Mouse (Mus musculus) lung, postnatal 10 days (tissue): Measurements from ENCODE around the gene Rpl31.

Experiments
- DNase-seq: peaks from one replicate; pipeline ENCODE4 v3.0.0; 2021

The Rpl31 gene

GRCm38 (mm10) chr1:39368267-39368841 is 712 bp downstream of the Rpl31 start:
- peak; percentile 36 for DNase-seq

- DNase-seq, result no peak
These were observed 2.8 kb downstream of the Rpl31 start for GRCm38 (mm10) chr1:39370431-39370830.

GRCm38 (mm10) chr1:39372220-39372843 is 4.7 kb downstream of the Rpl31 start:
- DNase-seq, result no peak

GRCm38 (mm10) chr1:39373378-39373777 is 5.7 kb downstream of the Rpl31 start:
- no peak for DNase-seq

GRCm38 (mm10) chr1:39374231-39374809 is 6.7 kb downstream of the Rpl31 start:
- no peak for DNase-seq

- no peak for DNase-seq
These were observed 8.5 kb downstream of the Rpl31 start for GRCm38 (mm10) chr1:39376121-39376520.

GRCm38 (mm10) chr1:39376726-39377240 is 9.1 kb downstream of the Rpl31 start:
- DNase-seq, result no peak

- no peak for DNase-seq
These were observed 10.9 kb downstream of the Rpl31 start for GRCm38 (mm10) chr1:39378540-39378939.

- peak; percentile 40 for DNase-seq
These were observed 11.4 kb downstream of the Rpl31 start for GRCm38 (mm10) chr1:39379021-39379420.

- no peak for DNase-seq
These were observed 13.4 kb downstream of the Rpl31 start for GRCm38 (mm10) chr1:39381017-39381416.

GRCm38 (mm10) chr1:39384914-39385313 is 17.3 kb downstream of the Rpl31 start:
- DNase-seq, result no peak

GRCm38 (mm10) chr1:39386456-39386855 is 18.8 kb downstream of the Rpl31 start:
- DNase-seq, result no peak

- no peak for DNase-seq
These were observed 19.9 kb downstream of the Rpl31 start for GRCm38 (mm10) chr1:39387497-39387896.

GRCm38 (mm10) chr1:39388163-39388562 is 20.5 kb downstream of the Rpl31 start:
- DNase-seq, result no peak

- no peak for DNase-seq
These were observed 21.7 kb downstream of the Rpl31 start for GRCm38 (mm10) chr1:39389338-39389737.

- no peak for DNase-seq
These were observed 24.0 kb downstream of the Rpl31 start for GRCm38 (mm10) chr1:39391652-39392051.

- DNase-seq, result peak; percentile 84
These were observed 24.5 kb downstream of the Rpl31 start for GRCm38 (mm10) chr1:39392189-39392588.

GRCm38 (mm10) chr1:39393217-39393867 is 25.7 kb downstream of the Rpl31 start:
- DNase-seq, result peak; percentile 32

GRCm38 (mm10) chr1:39394096-39394495 is 26.5 kb downstream of the Rpl31 start:
- DNase-seq, result peak; percentile 41

GRCm38 (mm10) chr1:39394650-39395049 is 27.0 kb downstream of the Rpl31 start:
- DNase-seq, result no peak

- DNase-seq, result peak; percentile 48
These were observed 28.7 kb downstream of the Rpl31 start for GRCm38 (mm10) chr1:39396347-39396746.

GRCm38 (mm10) chr1:39398284-39398683 is 30.6 kb downstream of the Rpl31 start:
- DNase-seq, result no peak

GRCm38 (mm10) chr1:39399228-39399627 is 31.6 kb downstream of the Rpl31 start:
- DNase-seq, result peak; percentile 42

- DNase-seq, result no peak
These were observed 32.5 kb downstream of the Rpl31 start for GRCm38 (mm10) chr1:39400173-39400572.
